Mouse (Mus musculus) limb, embryonic 13.5 days (tissue): Measurements from ENCODE around the gene Riiad1. TPM values are rescaled to one million over a fixed set of nuclear protein-coding genes. Genes with fewer than 3 reads are reported as not detected.

Experiments
- ATAC-seq: fragments of 200-750 bp; cut with Nextera tagmentation; 2 replicates; pipeline ENCODE4 v1.8.0; 2017; ENCODE audit warnings: low read depth, moderate number of reproducible peaks, moderate TSS enrichment; ENCODE audit not compliant: low FRiP score
- H3K27ac ChIP-seq: fragments of 300-500 bp; sonication (generic); 2 replicates; pipeline ENCODE4 v1.5.1; 2015; ENCODE audit warnings: inconsistent platforms, mild to moderate bottlenecking, moderate library complexity
- H3K27me3 ChIP-seq: fragments of 300-500 bp; sonication (generic); 2 replicates; pipeline ENCODE4 v1.6.1; 2015; ENCODE audit warnings: mild to moderate bottlenecking, inconsistent platforms
- H3K36me3 ChIP-seq: fragments of 300-500 bp; sonication (generic); 2 replicates; pipeline ENCODE4 v1.6.1; 2015; ENCODE audit warnings: inconsistent platforms, mild to moderate bottlenecking, moderate library complexity
- H3K4me1 ChIP-seq: fragments of 300-500 bp; sonication (generic); 2 replicates; pipeline ENCODE4 v1.6.1; 2015; ENCODE audit warnings: inconsistent platforms
- H3K4me2 ChIP-seq: fragments of 300-500 bp; sonication (generic); replicated peaks from 2 replicates; pipeline ENCODE4 v1.6.1; 2015; ENCODE audit warnings: inconsistent platforms, mild to moderate bottlenecking, moderate library complexity
- H3K4me3 ChIP-seq: fragments of 300-500 bp; sonication (generic); 2 replicates; pipeline ENCODE4 v1.5.1; 2015; ENCODE audit warnings: moderate library complexity, mild to moderate bottlenecking, inconsistent platforms
- H3K9ac ChIP-seq: fragments of 300-500 bp; sonication (generic); 2 replicates; pipeline ENCODE4 v1.6.1; 2015; ENCODE audit warnings: mild to moderate bottlenecking, inconsistent platforms
- H3K9me3 ChIP-seq: fragments of 300-500 bp; sonication (generic); 2 replicates; pipeline ENCODE4 v1.6.1; 2016; ENCODE audit warnings: inconsistent platforms
- WGBS: fragments of 180-500 bp; shearing (Covaris S2); methylation state at CpG from one replicate; pipeline ENCODE4 v1.1.7; 2015; 5-methylcytosine and 5-hydroxymethylcytosine counted together
- polyA plus RNA-seq: library from polyadenylated mRNA; unstranded; fragments of >200 nt; fragmentation: Nextera tagmentation; extraction: Ambion mirVana; gene quantifications from 2 replicates; pipeline ENCODE4 v1.2.1, GENCODE M21; 2015

The Riiad1 gene
- polyA plus RNA-seq, 1 experiment from 2014 or later = 1.8 TPM

DNA sequence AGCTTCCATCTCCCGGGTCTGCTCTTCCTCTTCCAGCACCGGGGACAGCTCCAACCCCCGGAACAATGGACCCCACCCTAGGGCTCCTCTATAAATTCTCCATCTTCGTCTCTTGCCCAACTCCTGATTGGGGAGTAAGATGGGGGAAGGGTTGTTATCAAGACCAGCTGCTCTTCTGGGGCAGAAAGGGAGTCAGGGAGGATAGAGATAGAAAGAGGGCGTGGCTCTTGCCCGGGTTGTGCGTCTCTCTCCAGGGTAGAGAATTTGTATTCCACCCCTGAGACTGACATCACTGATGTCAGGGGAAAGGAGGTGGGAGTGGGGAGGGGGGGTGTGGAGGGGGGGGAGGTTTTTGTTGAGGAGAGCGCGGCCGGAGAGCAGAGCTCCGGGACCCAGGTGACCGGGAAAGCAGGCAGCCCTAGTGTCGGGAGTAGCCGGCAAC lies 2.1 kb downstream of the Riiad1 start, which contains the start of gene Celf3:
Gene Celf3, plus strand, starts transcription at position 315 of the 442 bp plus-strand sequence.
- Histone ChIP-seq H3K4me3 (no peak within 1 kb of the TSS), H3K9ac (no peak within 1 kb of the TSS), H3K36me3 (no peaks in the 10 kb centered on the region), H3K9me3 (no peaks in the 10 kb centered on the region), H3K27me3 (peaks cover 42% of the 10 kb centered on the region), H3K4me2 (peak within 1 kb of the TSS; percentile 27; the same call in 1 of the 2 replicates), H3K4me1 (peaks cover 7% of the 10 kb centered on the region), H3K27ac (no peak within 1 kb of the TSS)
- no peak; the same call in 1 of the 2 replicates for ATAC-seq
- 3% methylated on average over 10 of the region's 14 CpGs for WGBS

DNA sequence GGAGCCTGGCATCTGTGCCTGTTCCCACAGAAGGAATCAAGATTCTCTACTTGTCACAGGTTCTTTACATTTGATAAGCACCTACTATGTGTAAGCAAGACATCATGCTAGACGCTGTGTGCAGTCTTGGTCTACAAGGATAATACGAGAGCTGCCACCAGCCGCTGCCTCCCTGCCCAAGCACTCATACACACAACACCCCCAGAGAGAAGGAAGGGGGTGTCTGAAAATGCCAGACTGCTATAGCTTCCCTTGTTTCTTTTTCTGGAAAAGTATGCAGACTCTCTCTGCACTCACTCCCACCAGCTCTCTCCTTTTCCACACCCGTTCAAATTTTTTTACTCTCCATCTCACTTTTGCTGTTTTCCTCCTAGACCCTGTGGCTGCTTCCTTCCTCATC lies 2.7 kb downstream of the Riiad1 start:
- H3K4me1 ChIP-seq = peaks cover 11% of the 10 kb centered on the region
- no peaks in the 10 kb centered on the region for H3K9me3 ChIP-seq
- 63% methylated on average over 4 of the region's 4 CpGs for WGBS
- H3K9ac ChIP-seq = no peak overlapping the region
- no peak overlapping the region for H3K4me2 ChIP-seq
- H3K4me3 ChIP-seq = no peak overlapping the region
- H3K36me3 ChIP-seq = no peaks in the 10 kb centered on the region
- no peak for ATAC-seq
- no peak overlapping the region for H3K27ac ChIP-seq
- peaks cover 42% of the 10 kb centered on the region for H3K27me3 ChIP-seq

DNA sequence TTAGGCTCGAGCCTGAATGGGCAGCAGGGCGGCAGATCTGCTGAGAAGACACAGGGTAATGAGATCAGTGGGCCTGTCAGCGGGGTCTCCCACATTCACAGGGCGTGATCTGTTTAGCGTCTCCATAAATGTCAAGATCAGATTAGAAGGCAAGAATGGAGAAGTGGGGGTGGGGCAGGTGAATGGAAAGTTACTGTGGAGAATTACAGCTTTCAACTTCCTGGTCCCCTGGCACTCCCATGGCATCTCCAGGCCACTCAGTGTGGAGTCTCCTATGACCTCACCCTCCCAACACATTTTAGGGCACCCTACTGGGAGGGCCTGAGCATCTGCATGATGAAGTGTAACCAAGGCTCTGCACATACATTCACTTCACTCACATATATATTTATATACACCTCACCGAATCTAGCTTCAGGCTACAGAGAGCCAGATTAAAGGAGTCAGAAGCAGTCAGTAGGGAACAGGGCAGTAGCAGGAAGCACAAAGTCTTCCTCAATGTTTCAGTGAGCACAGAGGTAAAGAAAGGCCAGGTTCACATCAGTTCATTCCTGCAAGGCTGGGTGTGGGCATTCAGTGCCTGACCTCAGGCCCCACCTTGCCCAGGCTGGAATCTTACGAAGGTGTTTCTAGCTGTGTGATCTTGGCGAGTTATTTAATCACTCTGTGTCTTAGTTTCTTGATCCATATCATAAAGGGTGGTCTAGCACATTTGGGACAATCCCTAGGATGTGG lies 3.7 kb downstream of the Riiad1 start:
- peaks cover 37% of the 10 kb centered on the region for H3K27me3 ChIP-seq
- H3K9me3 ChIP-seq = no peaks in the 10 kb centered on the region
- no peak for ATAC-seq
- no peak overlapping the region for H3K27ac ChIP-seq
- no peak overlapping the region for H3K4me3 ChIP-seq
- 30% methylated on average over 8 of the region's 8 CpGs for WGBS
- no peaks in the 10 kb centered on the region for H3K36me3 ChIP-seq
- no peak overlapping the region for H3K4me2 ChIP-seq
- H3K9ac ChIP-seq = no peak overlapping the region
- H3K4me1 ChIP-seq = peaks cover 14% of the 10 kb centered on the region

DNA sequence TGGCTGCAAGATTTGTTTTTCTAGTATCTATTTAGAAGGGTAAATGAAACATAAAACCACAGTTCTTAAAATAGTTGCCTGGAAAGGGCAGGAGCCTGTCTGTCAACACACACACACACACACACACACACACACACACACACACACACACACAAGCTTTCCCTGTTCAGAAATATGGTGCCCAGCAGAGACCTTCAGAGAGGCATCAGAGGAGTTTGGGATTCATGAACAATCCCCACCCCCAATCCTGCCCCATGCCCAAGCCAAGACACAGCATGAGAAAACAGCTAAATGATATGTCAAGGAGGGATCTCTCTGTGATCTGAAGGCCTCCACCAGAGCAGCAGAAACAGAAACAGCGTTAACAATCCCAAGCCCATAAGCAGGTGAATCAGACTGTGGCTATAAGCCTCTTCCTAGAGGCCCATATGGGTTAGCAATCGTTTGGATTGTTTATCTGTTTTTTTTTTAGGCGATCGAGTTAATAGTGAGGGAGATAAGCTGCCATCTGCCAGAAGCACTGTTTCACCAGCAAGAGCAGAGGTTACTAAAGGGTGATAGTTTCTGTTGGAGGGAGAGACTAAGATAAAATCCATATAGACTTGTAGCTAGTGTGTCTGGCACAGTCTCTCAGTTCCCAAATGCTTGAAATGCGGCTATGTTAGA lies 6.4 kb downstream of the Riiad1 start:
- WGBS = 61% methylated on average over 5 of the region's 5 CpGs

DNA sequence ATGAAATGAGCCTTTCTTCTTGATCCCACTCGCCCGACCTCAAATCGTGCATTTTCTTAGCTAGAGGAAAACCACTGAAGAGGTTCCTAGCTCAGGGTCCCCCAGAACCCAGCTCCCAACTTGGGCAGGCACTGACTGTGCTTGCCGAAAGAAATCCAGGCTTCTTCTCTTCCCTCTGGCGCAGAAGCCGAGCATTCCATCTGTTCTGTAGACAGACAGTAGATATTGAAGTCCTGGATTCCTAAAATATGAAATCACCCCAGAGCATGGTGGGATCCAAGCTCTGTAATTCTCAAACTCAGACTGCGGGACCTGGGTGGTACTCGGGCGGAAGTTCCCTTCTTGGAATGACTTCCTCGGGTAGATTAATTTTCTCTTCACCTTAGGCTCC lies 7.0 kb downstream of the Riiad1 start:
- Histone ChIP-seq H3K4me1 (peaks cover 17% of the 10 kb centered on the region), H3K36me3 (no peaks in the 10 kb centered on the region), H3K4me3 (no peak overlapping the region), H3K4me2 (peak overlapping the region; percentile 61), H3K9me3 (no peaks in the 10 kb centered on the region), H3K27me3 (peaks cover 3% of the 10 kb centered on the region; the same call in 1 of the 2 replicates), H3K9ac (no peak overlapping the region), H3K27ac (peak overlapping the region; percentile 56; the same call in 1 of the 2 replicates)
- 44% methylated on average over 10 of the region's 10 CpGs for WGBS
- 0 out of 2 replicates have a peak, but pooled peaks have one; percentile 18 for ATAC-seq

More for the DNA sequence above, 6.4 kb downstream of the Riiad1 start:
- Histone ChIP-seq H3K36me3 (no peaks in the 10 kb centered on the region), H3K27ac (no peak overlapping the region; the same call in 1 of the 2 replicates), H3K4me2 (no peak overlapping the region), H3K27me3 (peaks cover 9% of the 10 kb centered on the region), H3K4me3 (no peak overlapping the region), H3K9ac (no peak overlapping the region), H3K9me3 (no peaks in the 10 kb centered on the region), H3K4me1 (peaks cover 17% of the 10 kb centered on the region)
- no peak for ATAC-seq

DNA sequence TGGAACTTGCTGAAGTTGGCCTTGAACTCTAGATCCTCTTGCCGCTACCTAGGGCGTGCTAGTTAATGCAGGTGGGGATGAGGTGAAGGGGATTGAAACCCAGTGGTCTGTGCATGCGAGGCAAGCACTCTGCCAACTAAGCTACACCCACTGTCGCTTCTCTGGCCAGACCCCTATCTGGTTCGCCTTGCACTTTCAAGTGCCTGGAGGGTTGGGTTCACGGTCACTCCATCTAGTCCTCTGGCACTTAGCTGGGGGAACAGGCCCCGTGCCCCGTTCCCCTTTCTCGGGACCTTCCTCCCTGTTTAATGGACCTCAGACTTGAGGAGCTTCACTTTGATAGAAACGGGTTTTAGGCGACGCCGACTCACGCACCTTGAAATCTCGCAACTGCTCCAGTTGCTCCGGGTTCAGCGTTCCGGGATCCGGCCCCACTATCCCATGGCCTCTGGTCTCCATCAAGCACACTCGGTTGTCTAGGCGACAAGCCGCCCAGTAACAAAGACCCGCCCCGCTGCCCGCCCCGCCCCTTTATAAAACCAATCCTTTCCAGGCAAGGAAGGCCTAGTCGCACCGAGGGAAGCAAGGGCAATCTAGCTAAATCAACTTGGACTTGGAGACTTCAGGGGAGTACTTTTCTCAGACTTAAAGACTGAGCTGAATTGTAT lies 7.6 kb downstream of the Riiad1 start:
- ATAC-seq = peak; percentile 89
- WGBS = 8% methylated on average over 28 of the region's 28 CpGs
- Histone ChIP-seq H3K9ac (peak overlapping the region; percentile 48), H3K27ac (peak overlapping the region; percentile 56; the same call in 1 of the 2 replicates), H3K4me2 (peak overlapping the region; percentile 61), H3K9me3 (no peaks in the 10 kb centered on the region), H3K27me3 (no peaks in the 10 kb centered on the region; the same call in 1 of the 2 replicates), H3K4me1 (peaks cover 17% of the 10 kb centered on the region), H3K4me3 (peak overlapping the region; percentile 30), H3K36me3 (no peaks in the 10 kb centered on the region)

DNA sequence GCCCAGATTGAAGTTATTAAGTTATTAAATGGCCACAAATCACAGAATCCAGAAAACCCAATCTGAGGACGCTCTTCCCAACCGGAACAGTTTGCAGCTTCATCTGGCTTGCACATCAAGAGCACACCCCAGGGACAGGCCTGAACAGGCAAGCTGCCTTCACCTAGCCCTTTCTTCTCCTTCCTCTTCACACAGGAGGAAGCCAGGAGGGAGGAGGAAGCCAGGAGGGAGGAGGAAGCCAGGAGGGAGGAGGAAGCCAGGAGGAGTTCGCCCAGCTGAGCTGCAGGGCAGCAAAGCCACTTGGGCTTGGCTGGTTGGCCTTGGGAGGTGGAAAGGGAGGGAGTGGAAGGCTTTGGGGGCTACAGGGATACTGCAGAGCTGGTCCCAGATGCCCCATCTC lies 11.2 kb downstream of the Riiad1 start:
- Histone ChIP-seq H3K4me2 (no peak overlapping the region), H3K36me3 (no peaks in the 10 kb centered on the region), H3K27me3 (no peaks in the 10 kb centered on the region), H3K4me3 (no peak overlapping the region), H3K4me1 (peaks cover 33% of the 10 kb centered on the region), H3K9ac (peak overlapping the region; percentile 19; the same call in 1 of the 2 replicates), H3K27ac (no peak overlapping the region), H3K9me3 (no peaks in the 10 kb centered on the region)
- WGBS = 31% methylated on average over 3 of the region's 3 CpGs
- no peak for ATAC-seq

DNA sequence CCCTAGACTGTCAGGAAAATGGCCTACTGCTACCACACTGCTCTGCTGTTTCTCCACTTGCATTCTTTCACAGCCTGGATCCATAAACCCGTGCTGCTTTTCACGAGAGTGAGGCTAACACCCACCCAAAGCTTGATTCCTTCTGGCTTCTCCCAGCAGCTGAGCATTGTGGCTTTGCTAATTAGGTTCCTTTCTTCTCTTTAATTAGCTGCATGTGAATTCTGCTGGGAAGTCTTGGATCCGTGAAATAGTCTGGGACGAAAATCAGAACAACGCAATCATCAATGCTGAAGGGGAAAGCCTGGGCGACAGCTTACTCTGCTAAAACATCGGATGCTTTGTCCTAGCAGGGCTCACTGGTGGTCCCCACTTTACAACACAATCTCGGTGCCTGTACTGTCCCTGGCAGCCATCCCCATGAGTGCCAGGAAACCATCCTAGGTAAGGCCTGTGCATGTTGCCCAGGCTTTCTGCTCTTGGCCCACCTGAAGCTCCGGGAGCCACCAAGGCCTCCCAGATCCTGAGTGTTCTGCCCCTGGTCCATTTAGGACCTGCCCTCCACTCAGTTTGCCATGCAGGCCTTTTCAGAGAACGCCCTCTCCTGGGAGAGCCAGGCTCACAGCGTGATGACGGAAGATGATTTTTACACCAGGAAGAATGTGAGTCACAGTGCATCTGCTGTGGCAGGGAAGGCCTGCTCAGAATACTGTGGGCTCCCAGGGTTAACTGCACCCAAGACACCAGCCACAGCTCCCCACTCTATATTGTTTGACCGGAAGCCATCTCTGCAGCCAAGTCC lies 14.3 kb downstream of the Riiad1 start:
- H3K27ac ChIP-seq = no peak overlapping the region; the same call in 1 of the 2 replicates
- 54% methylated on average over 13 of the region's 13 CpGs for WGBS
- H3K9me3 ChIP-seq = no peaks in the 10 kb centered on the region
- peaks cover 23% of the 10 kb centered on the region for H3K4me1 ChIP-seq
- H3K27me3 ChIP-seq = no peaks in the 10 kb centered on the region
- 0 out of 2 replicates have a peak overlapping the region, but pooled peaks have one; percentile 20 for H3K9ac ChIP-seq
- ATAC-seq = no peak
- no peak overlapping the region for H3K4me2 ChIP-seq
- no peak overlapping the region for H3K4me3 ChIP-seq
- H3K36me3 ChIP-seq = no peaks in the 10 kb centered on the region

DNA sequence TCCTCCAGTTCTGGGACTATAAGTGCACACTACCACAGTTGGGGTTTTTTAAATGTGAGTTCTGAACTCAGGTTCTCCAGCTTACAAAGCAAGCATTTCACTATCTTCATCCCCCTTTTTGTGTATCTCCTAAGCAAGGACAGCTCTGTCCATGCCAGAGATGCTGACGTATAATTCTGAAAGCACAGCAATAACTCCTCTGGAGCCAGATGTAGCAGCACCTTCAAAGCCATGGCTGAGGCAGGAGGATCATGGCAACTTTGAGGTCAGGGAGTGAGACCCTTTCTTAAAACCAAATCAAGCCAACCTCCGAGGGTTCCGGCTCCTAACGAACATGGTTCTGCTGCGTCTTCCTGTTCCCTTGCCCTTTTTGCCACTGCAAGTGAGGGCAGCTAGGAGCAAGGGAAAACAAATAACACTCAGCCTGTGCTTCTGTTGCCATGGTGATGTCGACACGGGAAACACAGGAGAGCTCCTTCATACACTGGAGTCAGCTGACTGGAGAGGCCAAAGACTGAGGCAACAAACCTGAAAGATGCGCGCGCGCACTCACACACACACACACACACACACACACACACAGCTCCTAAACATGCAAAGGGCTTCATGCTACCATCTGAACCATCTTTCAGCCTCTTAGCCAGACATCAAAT lies 16.1 kb downstream of the Riiad1 start:
- Histone ChIP-seq H3K4me3 (no peak overlapping the region), H3K4me2 (no peak overlapping the region), H3K4me1 (peaks cover 22% of the 10 kb centered on the region), H3K36me3 (no peaks in the 10 kb centered on the region), H3K27ac (no peak overlapping the region), H3K9ac (no peak overlapping the region), H3K9me3 (no peaks in the 10 kb centered on the region; the same call in 1 of the 2 replicates), H3K27me3 (no peaks in the 10 kb centered on the region)
- WGBS = 50% methylated on average over 11 of the region's 11 CpGs
- no peak for ATAC-seq

DNA sequence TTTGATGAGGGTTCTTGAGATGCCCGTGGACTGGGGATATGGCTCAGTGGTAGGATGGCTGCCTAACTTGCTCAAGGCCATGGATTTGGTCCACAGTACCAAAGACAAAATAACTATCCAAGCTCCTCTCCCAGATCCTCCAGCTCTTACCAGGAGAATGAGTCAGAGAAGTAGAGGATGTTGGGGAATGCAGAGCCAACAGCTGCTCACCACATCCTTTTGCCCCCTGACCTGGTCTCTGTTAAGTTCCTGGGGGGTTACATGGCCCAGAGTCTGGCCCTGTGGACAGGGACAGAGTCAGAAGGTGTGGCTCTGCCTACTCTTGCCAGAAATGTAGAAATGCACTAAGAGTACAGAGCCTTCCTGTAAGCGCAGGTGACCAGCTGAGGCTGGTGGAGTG lies 20.3 kb downstream of the Riiad1 start:
- Histone ChIP-seq H3K36me3 (no peaks in the 10 kb centered on the region), H3K27ac (no peak overlapping the region), H3K4me2 (no peak overlapping the region), H3K9ac (no peak overlapping the region), H3K4me3 (no peak overlapping the region), H3K27me3 (0 out of 2 replicates have a peak, but pooled peaks cover 7% of the 10 kb centered on the region), H3K9me3 (no peaks in the 10 kb centered on the region; the same call in 1 of the 2 replicates), H3K4me1 (peaks cover 9% of the 10 kb centered on the region; the same call in 1 of the 2 replicates)
- 89% methylated on average over 2 of the region's 2 CpGs for WGBS
- ATAC-seq = no peak

DNA sequence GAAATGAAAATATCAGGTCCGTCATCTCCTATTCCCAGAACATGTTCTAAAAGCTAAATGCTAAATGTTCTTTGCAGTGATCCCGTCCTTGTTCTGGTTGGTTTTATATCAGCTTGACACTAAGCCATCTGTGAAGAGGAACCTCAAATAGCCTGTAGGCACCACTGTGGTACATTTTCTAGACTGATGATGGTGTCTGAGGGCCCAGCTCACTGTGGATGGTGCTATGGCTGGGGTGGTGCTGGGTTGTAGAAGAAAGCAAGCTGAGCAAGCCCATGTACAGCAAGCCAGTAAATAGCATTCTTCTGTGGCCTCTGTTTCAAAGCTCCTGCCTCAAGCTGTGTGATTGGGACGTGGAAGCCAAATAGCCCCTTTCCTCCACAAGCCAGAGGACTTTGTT lies 23.1 kb downstream of the Riiad1 start:
- ATAC-seq = no peak
- H3K4me1 ChIP-seq = no peaks in the 10 kb centered on the region
- no peaks in the 10 kb centered on the region for H3K36me3 ChIP-seq
- H3K9me3 ChIP-seq = no peaks in the 10 kb centered on the region; the same call in 1 of the 2 replicates
- peak overlapping the region; percentile 61 for H3K4me2 ChIP-seq
- H3K4me3 ChIP-seq = peak overlapping the region; percentile 42
- no peak overlapping the region for H3K9ac ChIP-seq
- H3K27me3 ChIP-seq = 0 out of 2 replicates have a peak, but pooled peaks cover 7% of the 10 kb centered on the region
- H3K27ac ChIP-seq = no peak overlapping the region
- WGBS = 59% methylated on average over 3 of the region's 3 CpGs
